ENCODE assay signal across 20 mouse cellular contexts in genomic region chr6:33056392-33056791, GRCm38 (mm10). TPM values are rescaled to one million over a fixed set of nuclear protein-coding genes. Genes with fewer than 3 reads are reported as not detected.
DNase-seq lines count a peak whose midpoint lies in the region; ATAC-seq lines count a peak whose summit lies in the region.
"Had no signal": no experiment of that assay in that cellular context is flagged by ENCODE, and none has a peak within 500 bp of the region (broad histone marks: within the 10 kb centered on the region; RNA-seq: fewer than 3 reads in every experiment).

No protein-coding gene starts in this region.

- peaks cover 45% of the 10 kb centered on the region for H3K4me1 ChIP-seq in heart, embryonic 15.5 days (replicated peaks)
- H3K4me1 ChIP-seq in heart, embryonic 10.5 days, result peaks cover 19% of the 10 kb centered on the region
- H3K4me1 ChIP-seq in liver, embryonic 16.5 days (ENCODE audit: control insufficient read depth, low read depth, low read length), result peaks cover 38% of the 10 kb centered on the region

- H3K27me3 ChIP-seq in heart, embryonic 15.5 days, result no peaks in the 10 kb centered on the region
- no peaks in the 10 kb centered on the region for H3K27me3 ChIP-seq in heart, embryonic 10.5 days (ENCODE audit: insufficient read depth, poor library complexity, severe bottlenecking)
- no peaks in the 10 kb centered on the region for H3K27me3 ChIP-seq in liver, embryonic 16.5 days (ENCODE audit: control insufficient read depth, insufficient read depth, low read depth, low read length)
- H3K27me3 ChIP-seq: embryonic facial prominence, embryonic 12.5 days; forebrain, embryonic 12.5 days; hindbrain, embryonic 15.5 days; midbrain, embryonic 12.5 days had no signal

- H3K27ac ChIP-seq in heart, embryonic 15.5 days, result no peak overlapping the region
- no peak overlapping the region for H3K27ac ChIP-seq in heart, embryonic 10.5 days
- peak overlapping the region; percentile 87 for H3K27ac ChIP-seq in liver, embryonic 16.5 days (ENCODE audit: low read length)
- H3K27ac ChIP-seq: embryonic facial prominence, embryonic 12.5 days; forebrain, embryonic 12.5 days; hindbrain, embryonic 15.5 days; layer of hippocampus, adult 2 months; midbrain, embryonic 12.5 days had no signal

- no peak for ATAC-seq in heart, embryonic 15.5 days (replicated peaks; ENCODE audit: insufficient number of reproducible peaks, insufficient read depth, low FRiP score, low read depth)
- no peak for ATAC-seq in liver, embryonic 16.5 days (ENCODE audit: low read depth)

- 59% methylated on average over 4 of the region's 4 CpGs for WGBS in heart, embryonic 15.5 days
- 82% methylated on average over 4 of the region's 4 CpGs for WGBS in heart, embryonic 10.5 days
- 50% methylated on average over 4 of the region's 4 CpGs for WGBS in liver, embryonic 16.5 days (ENCODE audit: insufficient replicate concordance)

- H3K36me3 ChIP-seq in heart, embryonic 15.5 days, result peaks cover 15% of the 10 kb centered on the region; the same call in 1 of the 2 replicates
- H3K36me3 ChIP-seq in heart, embryonic 10.5 days, result peaks cover 20% of the 10 kb centered on the region
- no peaks in the 10 kb centered on the region for H3K36me3 ChIP-seq in liver, embryonic 16.5 days (ENCODE audit: control insufficient read depth, insufficient read depth)

- H3K4me3 ChIP-seq in heart, embryonic 15.5 days, result no peak overlapping the region
- H3K4me3 ChIP-seq in heart, embryonic 10.5 days, result no peak overlapping the region
- H3K4me3 ChIP-seq in liver, embryonic 16.5 days (ENCODE audit: low read depth, low read length), result no peak overlapping the region
- H3K4me3 ChIP-seq: embryonic facial prominence, embryonic 12.5 days; forebrain, embryonic 12.5 days; hindbrain, embryonic 15.5 days; layer of hippocampus, adult 2 months; midbrain, embryonic 12.5 days had no signal

- 0 out of 2 replicates have a peak overlapping the region, but pooled peaks have one; percentile 5 for H3K4me2 ChIP-seq in heart, embryonic 15.5 days
- peak overlapping the region; percentile 43; the same call in 1 of the 2 replicates for H3K4me2 ChIP-seq in liver, embryonic 16.5 days (ENCODE audit: low read depth, low read length)
- H3K4me2 ChIP-seq: embryonic facial prominence, embryonic 12.5 days; forebrain, embryonic 12.5 days; hindbrain, embryonic 15.5 days; midbrain, embryonic 12.5 days had no signal

- no peaks in the 10 kb centered on the region for H3K9me3 ChIP-seq in heart, embryonic 15.5 days (replicated peaks)
- H3K9me3 ChIP-seq in heart, embryonic 10.5 days, result no peaks in the 10 kb centered on the region
- H3K9me3 ChIP-seq in liver, embryonic 16.5 days (replicated peaks; ENCODE audit: control insufficient read depth, low read length), result no peaks in the 10 kb centered on the region
- H3K9me3 ChIP-seq: embryonic facial prominence, embryonic 12.5 days; forebrain, embryonic 12.5 days; hindbrain, embryonic 15.5 days; midbrain, embryonic 12.5 days had no signal

- DNase-seq in adrenal gland, adult (ENCODE audit: inconsistent age in 2 of 2, low spot score in 1 of 2), result peak; percentile 22 to 72
- no peak for DNase-seq in adrenal gland, postnatal 14 days
- DNase-seq in heart, embryonic 10.5 days (ENCODE audit: low spot score), result no peak
- peak; percentile 27 for DNase-seq in thymus, postnatal 25 days
- DNase-seq in kidney, postnatal 25 days, result no peak
- no peak for DNase-seq in right cerebral cortex, postnatal 25 days
- DNase-seq: cerebellum, adult 2 months; cerebellum, postnatal 25 days; heart, adult 18-20 months; kidney, adult 8-10 months; kidney, postnatal 10 days; lung, adult 2 months; spleen, adult 18-20 months had no signal

- no peak overlapping the region for H3K9ac ChIP-seq in heart, embryonic 15.5 days
- no peak overlapping the region for H3K9ac ChIP-seq in liver, embryonic 16.5 days (ENCODE audit: low read depth, low read length)
- H3K9ac ChIP-seq: embryonic facial prominence, embryonic 12.5 days; forebrain, embryonic 12.5 days; hindbrain, embryonic 15.5 days; midbrain, embryonic 12.5 days had no signal

RNA-seq across cellular contexts. Expression of gene Chchd3, which starts 3.7 kb away (rescaled TPM):
- 274 and 287 TPM in 2 replicates for total RNA-seq in adrenal gland, postnatal 14 days (2021)
- polyA plus RNA-seq in heart, embryonic 15.5 days (2015; fragmentation: Nextera tagmentation; extraction: Ambion mirVana), result 190 and 228 TPM in 2 replicates
- 139 and 164 TPM in 2 replicates for polyA plus RNA-seq in heart, embryonic 10.5 days (2016; fragmentation: Nextera tagmentation; extraction: Ambion mirVana)
- polyA plus RNA-seq in liver, embryonic 16.5 days (2015; fragmentation: Nextera tagmentation; extraction: Ambion mirVana), result 61.6 and 63.4 TPM in 2 replicates

Comparison
In these comparisons a context has a peak if more than half of its experiments do, and no peak if none do; other contexts are left out.
1. DNase-seq: peak in adrenal gland, adult (2 of 2) and thymus, postnatal 25 days (single experiment); none in adrenal gland, postnatal 14 days (single experiment), heart, embryonic 10.5 days (single experiment), kidney, postnatal 25 days (0 of 2) and right cerebral cortex, postnatal 25 days (single experiment).